Mouse (Mus musculus) embryonic facial prominence, embryonic 14.5 days (tissue): ENCODE results near the gene Astn2. TPM values are rescaled to one million over a fixed set of nuclear protein-coding genes. Genes with fewer than 3 reads are reported as not detected.

Experiments
- ATAC-seq: fragments of 200-750 bp; cut with Nextera tagmentation; 2 replicates; pipeline ENCODE4 v1.8.0; 2017; ENCODE audit warnings: low read depth, moderate number of reproducible peaks, moderate TSS enrichment
- DNase-seq: peaks from one replicate; pipeline ENCODE4 v3.0.0-alpha.2; 2015; ENCODE audit warnings: low spot score
- H3K27ac ChIP-seq: fragments of 300-500 bp; sonication (generic); replicated peaks from 2 replicates; pipeline ENCODE4 v1.5.1; 2014; ENCODE audit warnings: low read depth, mild to moderate bottlenecking, low read length, moderate library complexity
- H3K27me3 ChIP-seq: fragments of 300-500 bp; sonication (generic); replicated peaks from 2 replicates; pipeline ENCODE4 v1.6.1; 2014; ENCODE audit warnings: low read length; ENCODE audit not compliant: control insufficient read depth, insufficient read depth
- H3K36me3 ChIP-seq: fragments of 300-500 bp; sonication (generic); 2 replicates; pipeline ENCODE4 v1.6.1; 2014; ENCODE audit warnings: low read length, mixed read lengths; ENCODE audit not compliant: control insufficient read depth, insufficient read depth
- H3K4me1 ChIP-seq: fragments of 300-500 bp; sonication (generic); 2 replicates; pipeline ENCODE4 v1.6.1; 2014; ENCODE audit warnings: antibody characterized with exemption, low read length; ENCODE audit not compliant: control insufficient read depth, insufficient read depth
- H3K4me2 ChIP-seq: fragments of 300-500 bp; sonication (generic); 2 replicates; pipeline ENCODE4 v1.6.1; 2014; ENCODE audit warnings: low read depth, mild to moderate bottlenecking, low read length, moderate library complexity, mixed read lengths
- H3K4me3 ChIP-seq: fragments of 300-500 bp; sonication (generic); 2 replicates; pipeline ENCODE4 v1.5.1; 2014; ENCODE audit warnings: low read depth, mild to moderate bottlenecking, low read length
- H3K9ac ChIP-seq: fragments of 300-500 bp; sonication (generic); 2 replicates; pipeline ENCODE4 v1.6.1; 2014; ENCODE audit warnings: low read depth, mild to moderate bottlenecking, low read length, moderate library complexity, mixed read lengths
- H3K9me3 ChIP-seq: fragments of 300-500 bp; sonication (generic); 2 replicates; pipeline ENCODE4 v1.6.1; 2016; ENCODE audit warnings: low read length; ENCODE audit not compliant: control insufficient read depth
- WGBS: fragments of 180-500 bp; shearing (Covaris S2); extraction: QIAGEN DNeasy Blood & Tissue Kit; methylation state at CpG from one replicate; pipeline ENCODE4 v1.1.7; 2014; 5-methylcytosine and 5-hydroxymethylcytosine counted together
- polyA plus RNA-seq: library from polyadenylated mRNA; unstranded; fragments of >200 nt; fragmentation: Nextera tagmentation; extraction: Ambion mirVana; gene quantifications from 2 replicates; pipeline ENCODE4 v1.2.1, GENCODE M21; 2014

Astn2 gene
- polyA plus RNA-seq, 1 experiment from 2014 or later = 1.0 TPM

DNA sequence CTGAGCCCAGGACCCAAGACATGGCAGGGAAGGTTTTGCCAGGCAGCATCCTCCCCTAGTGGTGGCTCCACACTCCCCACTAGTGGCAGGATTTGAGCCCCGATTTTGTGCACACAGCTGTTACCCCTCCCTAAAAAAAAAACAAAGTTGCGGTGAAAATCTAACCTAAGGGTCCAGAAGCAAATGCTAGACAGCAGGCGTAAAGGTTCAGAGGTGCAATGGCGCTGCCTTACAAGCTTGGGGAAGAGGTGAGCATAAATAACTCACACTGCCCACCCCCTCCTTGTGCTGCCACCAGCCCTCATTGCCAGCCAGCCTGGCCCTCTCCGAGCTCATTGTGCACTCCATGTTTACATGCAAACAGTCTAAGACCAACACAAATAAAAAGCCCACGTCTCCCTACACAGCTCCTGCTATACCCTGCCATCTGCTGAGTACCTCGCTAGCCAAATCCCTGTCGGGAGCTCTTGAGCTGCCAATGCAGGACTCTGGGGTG is 3.2 kb downstream of the Astn2 start:
- DNase-seq = no peak
- Histone ChIP-seq H3K27ac (no peak overlapping the region), H3K4me3 (no peak overlapping the region), H3K9me3 (no peaks in the 10 kb centered on the region), H3K4me1 (no peaks in the 10 kb centered on the region), H3K9ac (no peak overlapping the region), H3K36me3 (no peaks in the 10 kb centered on the region), H3K4me2 (peak overlapping the region; percentile 97; the same call in 1 of the 2 replicates), H3K27me3 (peaks cover 25% of the 10 kb centered on the region)
- 23% methylated on average over 8 of the region's 8 CpGs for WGBS
- no peak for ATAC-seq

DNA sequence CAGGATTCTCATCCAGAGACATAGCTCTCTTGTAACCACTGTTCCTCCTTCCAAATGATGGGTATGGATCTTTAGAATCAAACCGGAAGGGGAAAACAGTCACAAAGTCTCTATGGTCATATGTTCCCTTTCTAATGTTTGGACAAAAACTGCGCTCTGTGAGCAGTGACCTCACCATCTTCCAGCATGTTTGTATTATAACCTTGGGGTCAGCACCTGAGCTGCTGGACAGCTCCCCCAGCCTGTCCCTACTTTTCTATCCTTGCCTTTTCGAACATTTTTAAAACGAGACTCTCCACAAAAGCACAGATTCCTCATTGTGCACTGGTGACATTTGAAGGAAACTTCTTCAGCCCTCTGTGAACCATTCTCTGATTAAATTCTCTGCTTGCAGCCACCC is 5.3 kb downstream of the Astn2 start:
- no peak for DNase-seq

DNA sequence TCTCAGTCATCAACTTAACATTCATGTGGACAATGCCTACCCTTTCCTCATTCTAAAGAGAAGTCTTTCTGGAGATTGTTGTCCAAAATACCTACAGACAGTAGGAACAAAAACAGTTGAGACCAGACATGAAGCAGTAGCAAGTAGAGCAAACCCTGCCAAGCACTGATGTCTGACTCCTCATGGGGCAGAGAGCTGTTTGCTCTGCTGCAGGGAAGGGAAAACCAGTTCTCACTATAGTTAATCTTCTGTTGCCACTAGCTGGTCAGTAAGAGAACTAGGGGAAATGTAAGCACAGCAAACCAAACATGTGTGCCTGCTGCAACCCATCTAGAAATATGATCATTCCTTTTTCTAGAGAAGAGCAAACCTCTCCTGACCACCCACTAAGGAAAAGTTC is 7.2 kb downstream of the Astn2 start:
- no peaks in the 10 kb centered on the region for H3K9me3 ChIP-seq
- H3K27me3 ChIP-seq = peaks cover 11% of the 10 kb centered on the region; the same call in 1 of the 2 replicates
- H3K36me3 ChIP-seq = no peaks in the 10 kb centered on the region
- no peak overlapping the region for H3K9ac ChIP-seq
- ATAC-seq (no peak), DNase-seq (no peak)
- no peak overlapping the region for H3K4me3 ChIP-seq
- no peaks in the 10 kb centered on the region for H3K4me1 ChIP-seq
- no peak overlapping the region for H3K27ac ChIP-seq
- H3K4me2 ChIP-seq = no peak overlapping the region

More for the DNA sequence above, 5.3 kb downstream of the Astn2 start:
- no peak for ATAC-seq
- H3K36me3 ChIP-seq = no peaks in the 10 kb centered on the region
- H3K9ac ChIP-seq = no peak overlapping the region
- H3K4me2 ChIP-seq = no peak overlapping the region
- no peak overlapping the region for H3K27ac ChIP-seq
- no peak overlapping the region for H3K4me3 ChIP-seq
- peaks cover 23% of the 10 kb centered on the region for H3K27me3 ChIP-seq
- H3K9me3 ChIP-seq = no peaks in the 10 kb centered on the region
- no peaks in the 10 kb centered on the region for H3K4me1 ChIP-seq
- 43% methylated on average over 4 of the region's 4 CpGs for WGBS

DNA sequence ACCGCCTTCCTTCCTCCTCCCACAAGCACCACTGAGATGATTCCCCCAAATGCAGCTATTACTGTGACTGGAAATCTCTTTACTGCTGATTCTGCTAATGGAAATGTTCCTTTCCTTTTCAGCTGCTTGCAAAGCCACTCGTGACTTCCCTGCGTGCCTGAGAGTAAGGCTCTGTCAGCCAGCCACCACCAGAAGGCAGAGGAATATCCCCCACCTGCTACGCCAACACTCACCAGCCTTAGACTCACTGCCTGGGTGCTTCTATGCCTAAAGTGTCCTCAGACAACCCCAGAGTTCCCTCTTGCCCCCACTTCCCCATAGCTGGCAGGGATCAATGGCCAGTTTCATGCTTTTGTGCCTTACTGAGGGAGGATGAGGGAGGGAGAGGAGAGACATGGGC is 11.1 kb downstream of the Astn2 start:
- H3K4me2 ChIP-seq = no peak overlapping the region
- WGBS = 70% methylated on average over 4 of the region's 4 CpGs
- H3K27ac ChIP-seq = no peak overlapping the region
- H3K27me3 ChIP-seq = no peaks in the 10 kb centered on the region
- no peaks in the 10 kb centered on the region for H3K36me3 ChIP-seq
- DNase-seq (no peak), ATAC-seq (no peak)
- H3K9ac ChIP-seq = no peak overlapping the region
- H3K4me1 ChIP-seq = peaks cover 5% of the 10 kb centered on the region; the same call in 1 of the 2 replicates
- no peaks in the 10 kb centered on the region for H3K9me3 ChIP-seq
- no peak overlapping the region for H3K4me3 ChIP-seq

DNA sequence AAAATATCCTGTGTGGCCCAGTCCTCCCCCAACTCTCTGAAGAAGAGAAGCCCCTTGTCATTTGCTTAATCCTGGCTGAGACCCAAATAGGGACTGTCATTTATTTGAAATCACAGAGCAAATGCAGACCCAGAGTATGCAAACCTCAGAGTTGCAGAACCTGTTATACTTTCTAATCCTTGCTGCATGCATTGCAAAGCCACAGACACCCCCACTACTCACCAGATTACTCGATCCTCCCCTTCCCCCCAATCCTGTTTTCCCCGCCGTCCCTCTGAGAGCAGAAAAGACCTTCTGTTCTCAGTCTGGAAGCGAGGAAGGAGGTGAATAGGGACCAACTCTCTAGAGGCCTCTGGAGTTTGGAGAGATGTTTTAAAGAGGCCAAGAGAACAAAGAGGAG is 13.9 kb downstream of the Astn2 start:
- H3K27me3 ChIP-seq = no peaks in the 10 kb centered on the region
- peaks cover 5% of the 10 kb centered on the region; the same call in 1 of the 2 replicates for H3K4me1 ChIP-seq
- H3K36me3 ChIP-seq = no peaks in the 10 kb centered on the region
- H3K4me2 ChIP-seq = no peak overlapping the region
- H3K27ac ChIP-seq = no peak overlapping the region
- DNase-seq (peak; percentile 75), ATAC-seq (peak; percentile 87)
- H3K4me3 ChIP-seq = no peak overlapping the region
- whole genome bisulfite sequencing = 10% methylated on average over 4 of the region's 4 CpGs
- H3K9ac ChIP-seq = no peak overlapping the region
- H3K9me3 ChIP-seq = no peaks in the 10 kb centered on the region

DNA sequence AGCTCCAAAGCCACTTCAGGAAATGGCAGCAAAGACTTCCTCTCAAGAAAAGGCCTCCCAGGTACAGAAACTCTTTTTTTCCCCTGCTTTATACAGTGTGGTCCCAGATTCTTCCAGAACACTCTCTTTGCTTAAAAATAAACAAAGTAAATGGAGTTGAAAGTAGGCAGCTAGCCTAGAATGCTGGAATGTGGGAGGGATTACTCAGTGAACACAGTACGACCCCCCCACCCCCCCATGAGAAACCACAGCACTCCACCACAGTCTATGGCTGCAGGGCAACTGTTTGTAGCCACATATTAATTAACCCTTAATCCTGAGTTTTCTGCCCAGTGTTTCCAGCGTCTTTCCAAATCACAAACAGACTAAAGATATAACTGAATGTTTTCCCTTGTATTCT is 25.8 kb downstream of the Astn2 start:
- Histone ChIP-seq H3K27ac (0 out of 2 replicates have a peak overlapping the region, but pooled peaks have one; percentile 18), H3K4me2 (no peak overlapping the region), H3K4me3 (no peak overlapping the region), H3K9me3 (no peaks in the 10 kb centered on the region), H3K9ac (no peak overlapping the region), H3K4me1 (peaks cover 7% of the 10 kb centered on the region), H3K27me3 (no peaks in the 10 kb centered on the region), H3K36me3 (no peaks in the 10 kb centered on the region)
- 8% methylated on average over 2 of the region's 2 CpGs for WGBS
- DNase-seq (peak; percentile 29), ATAC-seq (0 out of 2 replicates have a peak, but pooled peaks have one; percentile 33)

DNA sequence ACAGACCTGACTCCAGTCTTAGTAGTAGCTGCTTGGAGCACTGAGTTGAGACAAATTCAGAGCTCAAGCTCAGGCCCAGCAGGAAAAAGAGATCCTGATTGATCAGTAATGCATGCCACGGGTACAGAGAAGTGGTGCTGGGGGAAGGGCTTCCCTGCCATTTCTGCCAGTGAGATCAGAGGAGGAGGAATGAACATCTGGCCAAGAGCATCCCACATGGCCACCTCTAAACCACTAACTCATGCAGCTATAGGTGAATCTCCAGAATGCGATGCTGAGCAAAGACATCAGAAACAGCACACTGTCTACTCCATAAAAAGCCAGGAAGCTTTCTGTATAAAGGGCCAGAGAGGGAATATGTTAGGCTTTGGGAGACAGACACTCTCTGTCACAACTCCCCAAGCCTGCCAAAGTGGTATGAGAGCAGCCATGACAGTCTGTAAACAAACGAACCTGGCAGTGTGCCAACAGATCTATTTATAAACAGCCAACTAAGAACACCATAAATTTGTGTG is 33.8 kb downstream of the Astn2 start:
- Histone ChIP-seq H3K9ac (no peak overlapping the region), H3K36me3 (no peaks in the 10 kb centered on the region), H3K4me2 (no peak overlapping the region), H3K4me1 (no peaks in the 10 kb centered on the region), H3K9me3 (no peaks in the 10 kb centered on the region), H3K4me3 (no peak overlapping the region), H3K27ac (no peak overlapping the region), H3K27me3 (no peaks in the 10 kb centered on the region)
- WGBS = 47% methylated on average over 3 of the region's 3 CpGs
- DNase-seq = peak; percentile 61
- peak; percentile 22; the same call in 1 of the 2 replicates for ATAC-seq

DNA sequence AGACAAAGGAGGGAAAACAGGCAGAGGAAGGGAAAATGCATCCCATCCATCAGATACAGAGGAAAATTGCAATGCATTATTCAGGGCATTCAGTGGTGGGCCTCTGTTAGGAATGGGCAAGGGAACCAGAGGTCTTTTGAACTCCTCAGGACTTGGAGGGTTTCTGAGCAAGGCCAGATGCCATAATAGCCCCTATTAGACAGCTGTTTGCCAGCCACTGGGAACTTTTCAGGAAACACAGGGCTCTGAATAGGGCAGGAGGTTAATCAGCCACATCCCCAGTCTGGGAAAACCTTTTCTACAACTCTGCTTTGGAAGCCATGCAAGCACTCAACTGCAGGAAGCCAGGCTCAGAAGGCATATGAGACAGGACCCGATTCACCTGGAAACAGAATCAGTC is 38.9 kb downstream of the Astn2 start:
- Histone ChIP-seq H3K36me3 (no peaks in the 10 kb centered on the region), H3K27ac (no peak overlapping the region), H3K9ac (no peak overlapping the region), H3K4me3 (no peak overlapping the region), H3K4me1 (no peaks in the 10 kb centered on the region), H3K27me3 (no peaks in the 10 kb centered on the region), H3K9me3 (no peaks in the 10 kb centered on the region), H3K4me2 (no peak overlapping the region)
- WGBS = 31% methylated on average over 1 of the region's 1 CpGs
- DNase-seq = no peak
- ATAC-seq = no peak

DNA sequence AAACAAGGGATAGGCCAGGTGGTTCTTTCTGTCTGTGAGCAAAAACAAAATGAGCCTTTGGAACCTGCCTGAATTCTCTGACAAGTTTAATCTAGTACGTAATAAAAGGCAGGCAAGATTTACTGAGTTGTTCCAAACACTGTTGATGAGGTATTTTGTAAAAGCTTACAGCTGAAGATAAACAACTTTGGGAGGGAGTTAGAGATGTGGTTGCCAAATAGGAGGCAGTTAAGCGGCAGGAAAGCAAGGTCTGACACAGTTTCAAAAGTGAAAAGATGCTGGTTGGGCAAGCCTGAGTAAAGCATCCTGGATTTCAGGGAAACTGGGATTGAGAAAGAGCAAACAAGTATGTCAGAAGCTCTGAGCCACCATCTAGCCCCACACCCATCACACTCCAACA is 59.8 kb downstream of the Astn2 start:
- no peak for ATAC-seq
- no peaks in the 10 kb centered on the region for H3K9me3 ChIP-seq
- H3K27me3 ChIP-seq = no peaks in the 10 kb centered on the region
- no peak overlapping the region for H3K9ac ChIP-seq
- H3K36me3 ChIP-seq = no peaks in the 10 kb centered on the region
- 73% methylated on average over 2 of the region's 2 CpGs for WGBS
- no peak overlapping the region for H3K4me2 ChIP-seq
- DNase-seq = no peak
- no peak overlapping the region for H3K27ac ChIP-seq
- no peak overlapping the region for H3K4me3 ChIP-seq
- no peaks in the 10 kb centered on the region for H3K4me1 ChIP-seq
